Mouse (Mus musculus) neutrophil, adult 5-6 weeks (primary cell): ENCODE data around the gene 4933411K16Rik. TPM values are rescaled to one million over a fixed set of nuclear protein-coding genes. Genes with fewer than 3 reads are reported as not detected.
"Not testable (repeated sequence)": the region's sequence is repeated elsewhere in the genome, so short reads cannot be mapped to it uniquely, and the experiment has no call there.

ENCODE experiments used
- ATAC-seq: fragments of 151-379, 151-347 bp; 2 replicates; pipeline ENCODE4 v1.8.0; 2017; ENCODE audit warnings: mild to moderate bottlenecking, moderate TSS enrichment; ENCODE audit not compliant: insufficient number of reproducible peaks, poor library complexity, low FRiP score, severe bottlenecking; ENCODE audit errors: extremely low read depth
- total RNA-seq: library from RNA; stranded (forward); fragments of 200-1000 nt; gene quantifications from 2 replicates; pipeline ENCODE4 v1.2.3, GENCODE M21; 2017

Gene 4933411K16Rik
- total RNA-seq, 1 experiment from 2014 or later: not detected

DNA sequence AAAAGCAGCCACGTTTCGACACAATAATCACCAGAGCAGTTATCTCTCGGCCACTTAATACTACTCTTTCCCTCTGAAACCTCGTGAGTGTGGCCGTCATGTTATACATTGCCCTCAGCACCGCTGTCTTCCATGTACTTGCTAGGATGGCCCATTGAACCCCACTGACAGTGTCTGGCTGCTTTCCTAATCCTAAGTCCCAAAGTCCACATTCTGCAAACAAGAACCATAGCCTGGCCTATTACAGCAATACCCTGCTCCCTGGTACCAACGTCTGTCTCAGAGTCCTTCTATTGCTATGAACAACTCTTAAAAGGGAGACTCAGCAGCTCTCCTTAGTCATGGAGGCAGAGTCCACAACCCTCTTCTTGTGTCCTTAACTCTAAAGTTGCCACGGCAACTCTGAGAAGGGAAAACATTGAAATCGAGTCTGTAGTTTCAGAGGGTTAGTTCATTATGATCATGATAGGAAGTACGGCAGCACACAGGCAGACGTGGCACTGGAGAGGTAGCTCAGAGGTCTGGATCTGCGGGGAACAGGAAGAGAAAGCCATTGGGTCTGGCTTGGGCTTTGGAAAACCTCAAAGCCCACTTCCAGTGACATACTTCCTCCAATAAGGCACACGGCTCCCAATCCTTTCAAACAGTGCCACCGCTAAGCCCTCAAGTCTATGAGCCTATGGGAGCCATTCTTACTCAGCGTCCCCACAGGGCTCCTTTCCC lies 20.0 kb downstream of the 4933411K16Rik start:
- ATAC-seq: no peak

DNA sequence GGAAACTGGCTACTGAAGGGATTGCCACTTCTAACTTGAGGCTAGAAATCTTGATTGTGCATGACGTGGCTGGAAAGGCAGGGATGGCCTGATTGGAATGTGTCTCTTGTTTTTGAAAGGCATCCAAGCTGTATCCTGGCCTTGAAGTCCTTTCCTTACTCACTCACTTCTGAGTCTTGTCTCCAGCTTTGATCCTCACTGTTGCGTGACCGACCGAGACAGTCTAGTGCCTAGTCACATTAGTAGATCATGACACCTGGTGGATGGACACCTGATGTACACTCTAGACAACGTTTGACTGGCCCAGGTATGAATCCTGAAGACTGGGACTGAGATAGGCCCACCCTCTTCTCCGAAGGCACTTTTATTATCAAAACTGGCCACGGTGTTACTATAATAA lies 20.8 kb downstream of the 4933411K16Rik start:
- ATAC-seq: no peak

DNA sequence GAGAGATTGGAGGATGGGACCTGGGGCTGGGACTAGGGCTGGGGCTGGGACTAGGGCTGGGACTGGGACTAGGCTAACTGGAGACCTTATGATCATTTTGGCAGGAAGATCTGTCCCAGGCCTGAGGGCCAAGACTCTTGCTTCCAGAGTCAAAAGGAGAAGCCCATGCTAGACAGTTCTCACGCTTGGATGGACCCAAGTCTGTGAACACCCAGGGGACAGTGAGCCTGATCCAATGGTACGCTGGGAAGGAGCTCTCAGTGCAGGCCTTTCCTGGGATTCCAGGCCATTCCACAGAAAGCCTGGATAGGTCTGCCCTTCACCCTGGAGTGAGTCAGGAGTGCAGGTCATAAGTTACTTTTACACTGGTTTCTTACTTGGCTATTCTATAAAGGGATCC lies 23.0 kb downstream of the 4933411K16Rik start:
- ATAC-seq: no peak

DNA sequence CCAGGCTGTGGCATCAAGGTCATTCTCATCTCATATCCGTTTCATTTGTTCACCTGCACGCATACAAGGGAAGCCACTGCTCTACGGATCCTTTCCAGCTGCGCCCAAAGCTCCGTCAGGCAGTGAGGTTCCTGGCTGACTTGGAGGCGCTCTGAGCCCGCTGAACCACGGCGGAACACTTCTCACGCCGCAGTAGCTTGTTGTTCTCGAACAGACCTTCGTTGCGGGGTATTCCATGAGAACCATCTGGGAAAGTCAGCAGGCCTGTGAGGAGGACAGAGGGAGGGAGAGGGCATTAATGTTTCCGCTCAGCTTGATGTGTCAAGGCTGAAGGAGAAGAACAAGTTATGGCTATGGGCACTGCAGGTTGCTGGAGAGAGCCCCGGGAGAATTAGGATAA lies 23.9 kb downstream of the 4933411K16Rik start:
- no peak for ATAC-seq

DNA sequence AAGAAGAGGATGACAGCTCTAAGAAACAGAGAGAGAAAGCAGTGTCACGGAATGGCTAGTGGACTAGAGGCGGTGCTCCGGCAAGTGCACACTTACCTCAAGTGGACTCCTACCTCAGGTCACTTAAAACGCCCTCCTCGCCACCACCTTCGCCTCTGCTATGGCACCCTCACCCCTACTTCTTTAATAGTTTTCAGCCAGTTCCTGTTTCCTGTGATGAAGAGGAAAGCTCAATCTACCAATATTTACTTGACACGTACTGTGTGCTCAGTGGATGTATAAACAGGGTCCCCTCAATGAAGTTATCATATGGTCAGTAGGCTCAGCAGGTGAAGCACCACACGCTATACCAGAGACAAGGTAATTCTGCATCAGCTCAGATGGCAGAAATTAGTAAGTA lies 26.5 kb downstream of the 4933411K16Rik start:
- no peak for ATAC-seq

DNA sequence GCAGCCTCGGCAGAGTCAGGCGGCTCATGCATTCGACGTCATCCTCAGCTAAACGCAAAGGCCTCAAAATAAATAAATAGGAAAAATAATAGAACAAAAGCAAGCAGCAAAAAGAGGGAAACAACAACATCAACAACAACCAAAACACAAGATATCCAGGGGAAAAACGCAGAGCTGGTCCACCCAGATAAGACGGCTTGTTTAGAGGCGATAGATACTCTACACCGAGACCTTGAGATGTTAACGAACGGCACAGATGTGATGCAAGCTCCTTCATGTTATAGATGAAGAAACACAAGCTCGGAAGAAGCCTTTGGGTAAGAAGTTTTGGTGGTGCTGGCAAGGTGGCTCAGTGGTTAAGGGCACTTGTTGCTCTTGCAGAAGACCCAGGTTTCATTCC lies 27.0 kb downstream of the 4933411K16Rik start:
- no peak for ATAC-seq

DNA sequence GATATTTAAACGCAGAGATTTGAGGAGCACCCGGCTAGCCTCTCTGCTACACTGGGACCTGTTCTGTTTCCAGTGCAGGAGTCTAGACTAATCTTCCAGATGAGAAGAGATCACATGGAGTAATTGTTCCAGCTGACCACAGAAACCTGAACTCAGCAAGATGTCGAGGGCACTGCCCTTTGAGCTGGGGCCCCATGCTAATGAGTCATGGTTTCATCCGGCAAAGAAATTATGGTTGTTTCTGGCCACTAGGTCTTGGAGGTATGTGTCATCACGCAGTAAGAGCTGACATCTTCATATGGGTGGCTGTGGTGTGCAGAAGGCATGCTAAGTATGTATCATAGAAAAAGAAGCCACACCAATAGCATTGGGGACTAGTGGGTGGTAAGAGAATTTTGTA lies 27.9 kb downstream of the 4933411K16Rik start:
- no peak for ATAC-seq

DNA sequence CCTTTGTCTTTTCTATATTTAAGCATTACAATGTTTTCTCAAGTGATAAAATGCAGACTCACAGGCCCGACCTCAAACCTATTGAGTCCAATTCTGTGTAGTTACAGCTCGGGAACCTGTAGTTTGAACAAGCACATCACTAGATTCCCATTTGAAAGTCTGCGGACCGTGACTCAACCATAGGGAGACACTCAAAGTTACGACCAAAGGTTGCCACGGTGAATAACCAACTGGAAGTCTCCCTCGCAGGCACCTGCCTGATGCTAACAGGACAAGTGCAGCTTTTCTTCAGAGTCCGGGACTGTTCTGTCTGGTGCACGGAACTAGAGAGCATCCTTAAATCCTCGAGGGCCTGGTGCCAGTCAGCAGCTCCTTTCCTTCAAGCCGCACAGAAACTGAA lies 28.4 kb downstream of the 4933411K16Rik start:
- no peak for ATAC-seq

DNA sequence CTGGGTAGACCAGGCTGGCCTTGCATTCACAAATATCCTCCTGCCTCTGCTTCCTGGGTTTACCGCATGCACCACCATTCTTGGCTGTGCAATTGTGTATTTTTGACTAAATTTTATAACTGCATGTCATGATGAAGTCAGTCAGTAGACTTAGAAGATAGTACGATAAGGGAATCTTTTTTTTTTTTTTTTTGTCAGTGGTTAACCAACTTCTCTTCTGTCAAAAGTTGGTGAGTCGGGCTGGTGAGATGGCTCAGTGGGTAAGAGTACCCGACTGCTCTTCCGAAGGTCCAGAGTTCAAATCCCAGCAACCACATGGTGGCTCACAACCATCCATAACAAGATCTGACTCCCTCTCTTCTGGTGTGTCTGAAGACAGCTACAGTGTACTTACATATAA lies 29.6 kb downstream of the 4933411K16Rik start:
- ATAC-seq: not testable (repeated sequence)

DNA sequence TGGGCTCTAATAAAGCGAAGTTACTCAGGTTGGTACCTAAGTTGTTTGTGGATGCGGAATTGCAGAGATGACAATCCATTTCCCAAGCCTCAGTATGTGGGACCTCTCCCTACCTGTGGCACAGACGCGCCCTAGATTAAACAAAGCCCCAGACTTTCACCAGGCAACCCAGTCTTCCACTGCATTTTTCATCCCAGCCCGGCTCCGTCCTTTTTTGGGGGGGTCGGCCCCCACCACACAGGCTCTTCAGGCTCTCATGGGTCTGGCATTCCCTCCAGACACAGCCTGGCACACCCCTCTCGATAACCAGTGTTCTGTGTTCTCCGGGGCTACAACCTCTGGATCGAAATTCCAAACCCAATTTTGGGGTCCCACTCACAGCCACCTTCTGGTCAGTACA lies 33.6 kb downstream of the 4933411K16Rik start:
- ATAC-seq: no peak

DNA sequence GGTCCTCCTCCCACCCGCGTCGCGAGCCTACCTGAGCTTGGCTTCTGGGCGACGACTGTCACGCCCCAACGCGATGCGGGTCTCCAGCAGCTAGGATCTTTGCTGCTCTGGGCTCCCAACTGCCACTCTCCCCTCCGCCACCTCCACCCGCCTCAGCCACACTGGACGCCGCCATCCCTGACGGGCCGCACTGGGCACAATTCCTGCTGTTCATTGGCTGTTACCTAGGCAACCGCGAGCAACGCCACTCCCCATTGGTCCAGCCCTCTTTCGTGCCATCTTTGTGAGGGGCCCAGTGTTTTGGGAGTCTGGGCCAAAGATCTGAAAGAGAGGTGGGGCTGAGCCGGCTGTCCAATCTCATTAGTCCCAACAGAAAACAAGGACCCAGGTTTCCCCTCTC lies 34.1 kb downstream of the 4933411K16Rik start, which contains the start of gene Morn4:
Gene Morn4 (minus strand): TSS at position 192 of the 400 bp plus-strand sequence.
- no peak for ATAC-seq

DNA sequence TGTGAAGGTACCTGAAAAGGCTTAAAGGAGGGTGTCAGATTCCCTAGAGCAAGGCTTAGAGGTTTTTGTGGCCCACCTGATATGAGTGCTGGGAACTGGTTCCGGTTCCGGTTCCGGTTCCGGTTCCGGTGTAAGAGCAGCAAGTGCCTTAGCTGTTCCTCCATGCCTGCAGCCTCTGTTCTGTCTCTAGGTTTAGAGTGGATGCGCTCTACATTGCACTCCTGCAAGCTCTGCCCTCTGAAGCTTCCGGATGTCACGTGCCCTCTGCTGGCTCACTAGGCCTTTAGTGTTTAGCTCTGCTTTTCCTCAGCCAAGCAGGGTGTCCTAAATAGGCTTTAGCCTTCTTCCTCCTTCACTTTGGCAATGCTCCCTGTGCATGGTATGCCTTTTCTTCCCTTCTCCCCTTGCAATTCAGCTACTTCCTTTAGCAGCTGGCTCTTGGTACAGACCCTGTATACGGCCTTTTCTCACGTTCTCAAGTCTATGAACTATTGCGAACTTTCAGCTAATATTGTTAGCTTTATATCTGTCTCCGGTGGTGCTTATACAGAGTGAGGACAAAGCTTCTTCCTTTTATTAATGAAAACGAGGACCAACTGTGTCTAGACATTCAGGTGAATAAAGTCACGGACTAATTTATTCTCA lies 37.2 kb downstream of the 4933411K16Rik start:
- peak; percentile 53 for ATAC-seq

DNA sequence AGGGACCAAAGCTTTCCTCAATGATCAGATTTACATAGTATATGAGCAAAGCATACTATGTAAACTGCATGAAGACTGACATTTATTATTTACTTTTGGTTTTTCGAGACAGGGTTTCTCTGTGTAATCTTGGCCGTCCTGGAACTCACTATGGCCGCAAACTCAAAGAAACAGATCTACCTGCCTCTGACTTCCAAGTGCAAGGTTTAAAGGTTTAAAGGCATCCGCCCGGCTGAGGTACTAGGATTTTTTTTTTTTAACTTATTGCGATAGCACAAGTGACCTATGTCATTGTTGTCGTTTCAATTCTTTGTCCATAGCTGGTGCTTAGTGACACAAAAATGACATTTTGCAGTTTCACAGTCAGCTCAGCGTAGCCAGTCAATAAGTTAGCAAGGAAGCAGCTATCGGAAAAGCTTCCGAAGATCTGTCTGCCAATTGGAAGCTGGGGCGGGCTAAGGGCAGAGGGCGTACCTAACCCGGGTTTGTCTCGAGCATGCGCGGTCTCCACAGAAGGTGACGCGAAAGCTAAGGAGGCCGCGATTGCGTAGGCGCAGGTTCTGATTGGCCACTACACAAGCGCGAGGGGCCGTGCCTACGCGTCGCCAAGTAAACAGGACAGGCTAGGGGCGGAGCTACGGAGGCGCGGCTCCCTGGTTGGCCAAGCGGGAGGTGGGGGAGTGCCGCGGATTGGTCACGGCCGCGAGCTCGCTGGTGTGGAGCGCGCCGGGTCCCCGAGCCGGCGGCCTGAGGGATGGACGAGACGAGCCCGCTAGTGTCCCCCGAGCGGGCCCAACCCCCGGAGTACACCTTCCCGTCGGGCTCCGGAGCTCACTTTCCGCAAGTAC lies 37.9 kb downstream of the 4933411K16Rik start, which contains the start of gene Pi4k2a:
Gene Pi4k2a (plus strand): TSS at position 723 of the 848 bp plus-strand sequence.
- ATAC-seq: peak; percentile 95

DNA sequence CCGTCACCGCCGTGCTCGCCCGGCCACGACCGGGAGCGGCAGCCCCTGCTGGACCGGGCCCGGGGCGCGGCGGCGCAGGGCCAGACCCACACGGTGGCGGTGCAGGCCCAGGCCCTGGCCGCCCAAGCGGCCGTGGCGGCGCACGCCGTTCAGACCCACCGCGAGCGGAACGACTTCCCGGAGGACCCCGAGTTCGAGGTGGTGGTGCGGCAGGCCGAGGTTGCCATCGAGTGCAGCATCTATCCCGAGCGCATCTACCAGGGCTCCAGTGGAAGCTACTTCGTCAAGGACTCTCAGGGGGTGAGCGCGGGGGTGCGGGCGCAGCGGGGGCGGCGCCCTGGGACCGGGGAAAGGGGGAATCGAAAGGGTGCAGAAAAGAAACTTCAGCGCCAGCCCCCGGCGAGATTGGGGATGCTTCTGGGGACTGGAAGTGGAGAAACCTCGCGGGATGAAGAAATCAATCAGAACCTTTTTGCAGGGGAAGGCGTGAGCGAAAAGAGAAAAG lies 38.6 kb downstream of the 4933411K16Rik start:
- no peak for ATAC-seq

DNA sequence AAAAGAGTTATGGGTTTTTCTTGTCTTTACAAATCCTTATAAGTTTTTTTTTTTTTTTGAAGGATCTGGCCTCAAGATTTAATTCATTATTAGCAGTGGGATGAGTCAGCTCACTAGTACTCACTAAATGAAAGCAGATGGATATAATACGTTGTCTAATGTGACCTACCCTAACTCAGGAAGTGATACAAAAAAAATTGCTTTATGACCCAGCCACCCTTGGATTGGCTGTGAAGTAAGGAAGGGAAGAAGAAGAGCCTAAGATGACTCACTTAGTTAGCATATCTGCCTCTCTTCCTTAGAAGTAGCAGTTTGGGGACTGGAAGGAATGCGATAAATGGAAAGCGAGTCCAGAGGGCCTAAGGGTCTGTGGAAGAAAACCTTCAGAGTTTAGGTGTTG lies 47.4 kb downstream of the 4933411K16Rik start:
- no peak for ATAC-seq

Other genes starting within 250 kb of the 4933411K16Rik start
- 26.8 and 31.1 TPM in 2 replicates for gene Frat1, start 222.3 kb upstream of the 4933411K16Rik start, total RNA-seq
- gene Frat2, start 204.1 kb upstream of the 4933411K16Rik start, total RNA-seq: 22.0 and 22.6 TPM in 2 replicates
- 6.6 and 7.4 TPM in 2 replicates for gene Rrp12, start 156.1 kb upstream of the 4933411K16Rik start, total RNA-seq
- gene Pgam1, start 140.3 kb upstream of the 4933411K16Rik start, total RNA-seq: 96.7 and 104 TPM in 2 replicates
- gene Exosc1, start 118.8 kb upstream of the 4933411K16Rik start, total RNA-seq: 22.2 and 27.3 TPM in 2 replicates
- 21.6 and 24.9 TPM in 2 replicates for gene Zdhhc16, start 118.8 kb upstream of the 4933411K16Rik start, total RNA-seq
- 29.8 and 45.2 TPM in 2 replicates for gene Mms19, start 71.1 kb upstream of the 4933411K16Rik start, total RNA-seq
- 8.6 and 11.9 TPM in 2 replicates for gene Ubtd1, start 70.5 kb upstream of the 4933411K16Rik start, total RNA-seq
- gene Ankrd2, start 16.2 kb upstream of the 4933411K16Rik start, total RNA-seq: not detected in 2 replicates
- not detected in 2 replicates for gene Hoga1, start 6.6 kb upstream of the 4933411K16Rik start, total RNA-seq
- not detected in 2 replicates for gene Morn4, start 34.1 kb downstream of the 4933411K16Rik start, total RNA-seq
- gene Pi4k2a, start 38.2 kb downstream of the 4933411K16Rik start, total RNA-seq: 13.3 and 13.4 TPM in 2 replicates
- 0.35 and 3.2 TPM in 2 replicates for gene Avpi1, start 76.8 kb downstream of the 4933411K16Rik start, total RNA-seq
- 1.3 and 2.0 TPM in 2 replicates for gene Marveld1, start 95.2 kb downstream of the 4933411K16Rik start, total RNA-seq
- gene Zfyve27, start 111.7 kb downstream of the 4933411K16Rik start, total RNA-seq: 103 and 104 TPM in 2 replicates
- gene Sfrp5, start 150.0 kb downstream of the 4933411K16Rik start, total RNA-seq: not detected in 2 replicates
- gene Golga7b, start 195.3 kb downstream of the 4933411K16Rik start, total RNA-seq: not detected in 2 replicates